Mouse (Mus musculus): ENCODE measurements around the gene Nbdy.
A peak's percentile ranks its signal among the peaks of the same experiment; 100 is the strongest.

The Nbdy gene

DNA sequence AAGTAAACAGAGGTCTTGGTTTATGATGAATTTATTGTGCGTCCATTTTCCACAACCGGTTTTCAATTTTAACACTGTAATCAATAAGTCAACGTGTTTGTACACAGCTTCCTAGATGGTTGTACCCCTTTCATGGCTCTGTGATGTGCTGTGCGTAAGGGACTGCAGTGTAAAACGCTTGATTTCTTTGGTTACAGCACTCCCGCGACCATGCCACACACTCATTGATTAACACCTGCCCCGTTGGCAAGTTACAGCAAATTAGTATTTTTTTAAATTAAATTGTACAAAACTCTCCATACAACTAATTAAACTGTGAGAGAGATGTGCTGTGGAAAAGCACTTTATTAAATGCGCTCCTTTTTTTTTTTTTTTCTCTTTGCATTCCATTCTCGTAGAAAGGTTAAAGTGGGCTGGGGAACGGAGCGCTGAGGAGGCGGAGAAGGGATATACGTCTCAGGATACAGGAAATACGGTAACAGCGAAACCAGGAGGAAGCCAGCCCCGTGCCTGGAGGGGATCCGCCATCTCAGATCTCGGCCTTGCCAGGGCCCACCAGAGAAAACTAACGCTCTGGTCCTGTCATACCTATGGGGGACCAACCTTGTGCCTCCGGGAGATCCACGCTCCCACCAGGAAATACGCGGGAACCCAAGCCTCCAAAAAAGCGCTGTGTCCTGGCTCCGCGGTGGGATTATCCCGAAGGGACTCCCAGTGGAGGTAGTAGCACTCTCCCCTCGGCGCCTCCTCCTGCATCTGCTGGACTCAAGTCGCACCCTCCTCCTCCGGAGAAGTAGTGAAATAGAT lies at the start of gene Nbdy:
Gene Nbdy, plus strand, starts transcription at position 481 of the 807 bp plus-strand sequence.
- DNase-seq (ENCODE audit: low spot score), result peak; percentile 13

DNA sequence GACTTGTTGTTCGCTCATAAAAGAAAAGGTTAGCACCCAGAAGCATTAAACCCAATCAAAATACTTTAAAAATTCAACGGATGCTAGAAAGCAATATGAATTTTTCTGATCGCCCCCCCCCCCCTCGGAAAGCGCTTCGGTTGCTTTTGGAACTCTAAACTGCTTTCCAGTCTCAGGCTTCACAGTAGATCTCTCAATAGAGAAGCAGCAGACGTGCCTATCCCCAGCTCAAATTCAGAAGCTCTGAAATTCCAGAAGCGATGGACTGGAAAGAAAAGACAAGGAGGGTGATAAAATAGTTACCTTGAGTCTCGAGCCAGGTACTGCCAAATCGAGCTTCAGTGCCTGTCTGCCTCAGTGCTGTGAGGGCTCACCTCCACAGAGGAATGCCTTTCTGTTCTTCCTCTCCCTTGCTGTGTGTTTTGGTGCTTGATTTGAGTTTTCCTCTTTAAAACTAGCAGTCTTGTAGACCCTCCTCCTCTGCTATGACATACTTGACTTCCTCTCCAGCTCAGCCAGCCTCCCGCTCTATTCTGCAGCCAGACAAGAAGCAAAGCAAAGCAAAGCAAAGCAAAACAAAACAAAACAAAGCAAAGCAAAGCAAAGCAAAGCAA lies 27.5 kb upstream of the Nbdy start, which contains the start of gene Kctd12b:
Gene Kctd12b, minus strand, starts transcription at position 610 of the 614 bp plus-strand sequence.
- peak; percentile 3 for DNase-seq (ENCODE audit: low spot score)

DNA sequence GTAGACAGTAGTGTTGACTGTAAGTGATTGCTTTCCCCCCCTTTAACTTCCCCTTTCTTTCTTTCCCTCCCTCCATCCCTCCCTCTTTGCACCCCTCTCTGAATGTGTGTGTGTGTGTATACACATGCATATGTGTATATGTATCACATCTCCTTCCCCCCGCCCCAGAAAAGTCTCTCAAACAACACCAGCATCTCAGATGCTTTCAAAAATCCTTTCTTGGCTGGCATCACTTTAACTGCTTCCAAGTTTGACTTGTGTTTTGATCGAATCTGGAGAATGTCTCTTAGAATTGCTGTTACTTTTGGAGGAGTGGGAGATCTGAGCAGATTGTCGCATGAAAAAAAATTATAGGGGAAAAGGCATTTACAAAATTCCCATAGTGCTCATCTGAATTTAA lies 22.9 kb upstream of the Nbdy start:
- DNase-seq (ENCODE audit: low spot score), result no peak

DNA sequence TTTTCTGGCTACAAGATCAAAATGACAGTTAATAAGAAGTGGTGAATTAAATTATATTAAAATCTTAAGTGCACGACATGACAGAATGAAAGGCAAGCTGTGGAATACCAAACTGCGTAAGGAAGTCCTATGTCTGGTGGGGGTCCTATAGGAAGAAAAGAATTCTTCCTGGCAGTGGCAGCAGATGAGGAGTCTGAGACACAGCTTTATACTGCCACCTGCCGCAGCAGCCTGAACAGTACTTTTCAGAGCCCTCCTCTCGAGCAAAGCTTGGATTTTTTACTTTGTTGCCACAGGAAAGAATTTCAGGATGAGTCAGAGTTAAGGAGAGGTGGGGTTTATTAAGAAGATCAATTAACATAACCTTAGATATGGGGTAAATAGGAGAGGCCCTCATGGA lies 15.7 kb upstream of the Nbdy start:
- DNase-seq (ENCODE audit: low spot score), result no peak

DNA sequence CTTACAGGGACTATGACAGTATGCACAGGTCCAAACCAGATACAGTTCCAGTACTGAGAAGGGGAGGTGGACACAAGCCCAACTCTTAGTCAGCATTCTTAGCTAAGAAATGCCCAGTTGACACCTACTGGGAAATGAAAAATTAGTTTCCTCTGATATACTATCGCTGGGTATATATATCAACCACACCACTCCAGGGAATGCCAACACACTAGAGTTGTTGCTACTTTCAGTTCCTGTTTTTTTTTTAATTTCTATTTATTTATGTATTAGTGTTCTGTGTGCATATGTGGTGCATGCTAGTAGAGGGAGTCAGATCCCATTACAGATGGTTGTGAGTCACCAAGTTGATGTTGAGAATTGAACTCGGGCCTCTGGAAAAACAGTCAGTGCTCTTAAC lies 6.7 kb upstream of the Nbdy start:
- no peak for DNase-seq (ENCODE audit: low spot score)

DNA sequence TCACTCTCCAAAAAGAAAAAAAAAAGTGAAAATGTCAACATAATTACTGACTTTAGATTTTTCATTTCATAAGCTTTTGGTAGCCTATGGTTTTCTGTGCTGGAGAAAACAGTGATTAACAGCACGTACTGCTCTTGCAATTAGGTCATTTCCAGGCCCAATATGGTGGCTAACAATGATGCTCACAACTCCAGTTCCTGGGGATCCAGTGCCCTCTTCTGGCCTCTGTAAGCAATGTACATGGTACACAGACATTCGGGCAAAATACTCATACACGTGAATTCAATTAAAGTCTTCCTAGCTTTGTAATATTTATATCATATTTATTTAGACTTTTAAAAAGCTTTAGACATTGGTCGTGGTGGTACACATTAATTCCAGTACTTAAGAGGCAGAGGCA lies 3.8 kb upstream of the Nbdy start:
- no peak for DNase-seq (ENCODE audit: low spot score)

DNA sequence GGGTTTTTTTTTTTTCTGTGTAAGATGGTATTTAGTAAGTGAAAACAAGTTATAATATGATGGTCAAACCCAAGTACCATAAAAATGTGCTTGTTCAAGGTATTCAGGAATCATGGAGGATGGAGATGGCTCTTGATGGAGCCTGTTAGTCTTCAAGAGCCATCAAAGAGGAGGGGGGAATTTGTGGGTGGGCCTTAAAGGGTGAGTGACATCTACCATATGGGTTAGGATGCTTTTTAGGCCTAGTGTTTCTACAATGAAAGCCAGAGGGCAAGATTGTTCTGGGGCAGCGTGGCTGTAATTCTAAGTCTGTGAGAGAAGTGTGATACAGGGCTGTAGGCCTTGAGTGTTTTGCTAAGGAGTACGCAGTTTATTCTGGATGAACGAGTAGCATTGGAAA lies 1.0 kb downstream of the Nbdy start:
- no peak for DNase-seq (ENCODE audit: low spot score)

DNA sequence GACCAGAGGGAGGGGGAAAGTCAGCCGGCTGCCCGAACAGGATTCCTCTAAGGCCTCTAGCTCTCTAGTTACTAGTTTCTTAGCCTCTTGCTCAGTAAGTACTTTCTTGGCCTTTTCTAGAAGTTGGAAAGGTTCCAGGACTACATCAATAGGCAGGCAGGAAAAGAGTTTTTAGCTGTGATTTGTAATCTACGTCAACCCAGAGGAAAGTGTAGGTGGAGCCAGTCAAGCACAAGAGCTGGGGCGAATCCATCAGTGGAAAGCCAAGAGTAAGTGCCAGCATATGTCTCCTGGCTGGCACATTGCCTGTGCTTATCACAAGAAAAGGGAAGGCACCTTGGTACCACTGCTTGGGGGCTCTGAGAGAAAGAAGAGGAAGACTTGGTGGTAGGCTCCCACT lies 12.3 kb downstream of the Nbdy start:
- no peak for DNase-seq (ENCODE audit: low spot score)

DNA sequence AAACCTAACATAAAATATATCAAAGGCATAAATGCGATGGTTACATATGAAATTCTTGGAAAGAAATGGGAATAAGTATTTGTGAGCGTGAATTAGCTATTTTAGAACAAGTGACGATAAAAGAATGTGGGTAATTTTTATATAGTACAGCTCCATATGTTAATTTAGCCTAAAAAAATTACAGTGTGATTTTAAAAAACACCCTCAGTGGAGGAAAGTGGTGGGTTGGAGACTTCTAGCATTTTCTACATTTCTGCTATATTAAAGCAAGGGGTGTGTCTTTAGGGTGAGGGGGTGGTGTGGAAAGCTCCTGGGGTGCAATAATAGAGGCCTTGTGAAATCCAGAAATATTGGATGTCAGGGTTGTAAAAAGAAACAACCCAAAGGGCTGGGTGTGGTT lies 19.1 kb downstream of the Nbdy start:
- DNase-seq (ENCODE audit: low spot score), result no peak

DNA sequence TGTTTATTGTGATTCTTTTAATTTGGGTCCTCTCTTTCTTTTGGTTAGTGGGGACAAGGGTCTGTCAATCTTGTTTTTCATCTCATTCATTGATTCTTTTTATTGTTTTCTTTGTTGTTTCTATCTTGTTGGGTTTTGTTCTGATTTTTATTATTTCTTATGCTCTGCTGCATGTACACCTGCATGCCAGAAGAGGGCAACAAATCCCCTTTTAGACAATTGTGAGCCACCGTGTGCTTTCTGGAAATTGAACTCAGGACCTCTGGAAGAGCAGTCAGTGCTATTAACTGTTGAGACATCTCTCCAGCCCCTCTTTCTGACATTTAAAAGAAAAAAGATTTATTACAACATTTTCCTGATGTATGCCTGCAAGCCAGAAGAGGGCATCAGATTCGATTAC lies 25.8 kb downstream of the Nbdy start:
- no peak for DNase-seq (ENCODE audit: low spot score)
